Mouse (Mus musculus): ENCODE measurements at regions not wholly inside any gene's neighbourhood (a gene's known extent, or its start where the extent isn't known, plus 50 kb on each side); places are given as distances from the start of the nearest gene placed in this dataset.
A peak's percentile ranks its signal among the peaks of the same experiment; 100 is the strongest.

DNA sequence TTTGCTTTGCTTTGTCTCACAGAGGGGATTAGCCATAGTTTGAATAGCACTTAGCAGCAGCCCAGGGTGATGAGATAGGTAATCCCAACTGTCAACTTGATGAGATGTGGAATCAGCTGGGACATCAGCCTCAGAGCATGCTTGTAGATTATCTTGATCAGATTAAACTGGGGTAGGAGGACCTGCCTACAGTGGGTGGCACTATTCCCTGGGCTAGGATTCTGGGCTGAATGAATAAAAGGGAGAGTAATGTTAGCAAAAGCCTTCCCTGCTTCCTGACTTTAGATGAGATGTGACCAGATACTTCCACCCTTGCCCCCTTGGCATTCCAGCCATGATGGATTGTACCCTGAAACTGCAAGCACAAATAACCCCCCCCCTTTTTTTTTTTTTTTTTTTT is 198.0 kb upstream of the Klf3 start:
- no peak for DNase-seq (ENCODE audit: low spot score in 2 of 2)

DNA sequence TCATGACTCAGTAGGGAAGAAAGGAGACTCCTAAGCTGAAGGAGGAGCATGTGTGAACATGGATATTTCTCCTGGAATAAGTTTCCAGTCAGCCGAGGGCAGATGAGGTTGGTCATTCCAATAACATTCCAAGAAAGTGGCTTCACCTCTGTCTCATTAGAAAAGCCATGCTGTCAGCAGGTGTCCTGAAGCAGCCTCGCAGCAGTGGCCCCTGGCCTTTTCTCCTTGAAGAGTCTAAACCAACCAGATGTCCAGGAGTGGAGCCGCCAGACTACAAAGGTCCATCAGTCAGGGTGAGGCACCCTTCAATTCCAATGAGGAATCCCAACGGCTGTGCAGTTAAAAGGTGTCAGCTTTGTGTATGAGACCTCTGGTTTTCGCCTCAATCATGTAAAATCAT is 197.2 kb upstream of the Klf3 start:
- no peak for DNase-seq (ENCODE audit: low spot score in 2 of 2)

DNA sequence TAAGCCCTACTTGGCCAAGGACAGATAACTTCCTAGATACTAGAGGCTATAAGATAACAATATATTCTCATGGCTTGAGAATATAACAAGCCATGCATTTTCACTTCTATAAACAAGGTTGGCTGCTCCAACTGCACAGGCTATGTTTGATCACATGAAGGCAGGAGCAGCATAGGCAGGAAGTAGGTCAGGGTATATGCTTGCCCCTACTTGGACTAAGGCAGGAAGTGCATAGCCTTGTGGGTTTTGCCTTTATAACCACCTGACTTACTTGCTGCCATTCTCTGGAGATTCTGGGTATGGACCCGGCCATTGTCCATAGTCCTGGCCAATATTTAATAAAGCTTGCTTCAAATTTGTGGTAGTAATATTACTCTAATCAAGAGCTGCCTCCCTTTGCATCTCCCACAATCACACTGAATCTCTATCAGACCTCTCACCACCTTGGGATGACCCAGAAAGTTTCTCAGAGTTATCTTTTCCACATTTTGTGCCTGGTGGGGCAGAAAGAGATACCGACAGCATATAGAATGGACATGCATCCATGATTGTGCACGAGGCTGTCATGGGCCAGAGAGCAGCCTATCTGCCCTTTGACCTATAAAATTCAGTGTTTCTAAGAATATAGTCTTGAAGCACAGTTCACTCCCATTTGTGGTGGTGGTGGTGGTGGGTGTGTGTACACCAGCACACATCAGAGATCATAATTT is 193.7 kb upstream of the Klf3 start:
- no peak for DNase-seq (ENCODE audit: low spot score in 2 of 2)

DNA sequence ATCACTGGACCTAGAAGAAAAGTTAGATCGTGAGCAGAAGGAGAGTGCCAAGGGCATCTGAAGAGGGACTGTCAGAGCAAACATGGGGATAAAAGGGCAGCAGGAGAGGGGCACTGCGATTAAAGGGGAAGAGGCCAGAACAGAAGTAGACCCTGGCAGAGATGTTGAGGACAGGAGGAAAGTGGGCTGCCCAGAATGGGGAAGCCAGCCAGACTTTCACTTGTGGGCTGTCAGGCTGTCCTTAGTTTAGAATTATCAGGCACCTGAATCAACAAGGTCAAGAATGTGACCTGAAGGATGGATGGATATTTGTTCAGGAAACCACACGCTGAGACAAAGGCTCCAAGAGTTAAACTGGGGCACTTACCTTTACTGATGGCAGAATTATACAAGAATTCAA is 193.0 kb upstream of the Klf3 start:
- no peak for DNase-seq (ENCODE audit: low spot score in 2 of 2)

DNA sequence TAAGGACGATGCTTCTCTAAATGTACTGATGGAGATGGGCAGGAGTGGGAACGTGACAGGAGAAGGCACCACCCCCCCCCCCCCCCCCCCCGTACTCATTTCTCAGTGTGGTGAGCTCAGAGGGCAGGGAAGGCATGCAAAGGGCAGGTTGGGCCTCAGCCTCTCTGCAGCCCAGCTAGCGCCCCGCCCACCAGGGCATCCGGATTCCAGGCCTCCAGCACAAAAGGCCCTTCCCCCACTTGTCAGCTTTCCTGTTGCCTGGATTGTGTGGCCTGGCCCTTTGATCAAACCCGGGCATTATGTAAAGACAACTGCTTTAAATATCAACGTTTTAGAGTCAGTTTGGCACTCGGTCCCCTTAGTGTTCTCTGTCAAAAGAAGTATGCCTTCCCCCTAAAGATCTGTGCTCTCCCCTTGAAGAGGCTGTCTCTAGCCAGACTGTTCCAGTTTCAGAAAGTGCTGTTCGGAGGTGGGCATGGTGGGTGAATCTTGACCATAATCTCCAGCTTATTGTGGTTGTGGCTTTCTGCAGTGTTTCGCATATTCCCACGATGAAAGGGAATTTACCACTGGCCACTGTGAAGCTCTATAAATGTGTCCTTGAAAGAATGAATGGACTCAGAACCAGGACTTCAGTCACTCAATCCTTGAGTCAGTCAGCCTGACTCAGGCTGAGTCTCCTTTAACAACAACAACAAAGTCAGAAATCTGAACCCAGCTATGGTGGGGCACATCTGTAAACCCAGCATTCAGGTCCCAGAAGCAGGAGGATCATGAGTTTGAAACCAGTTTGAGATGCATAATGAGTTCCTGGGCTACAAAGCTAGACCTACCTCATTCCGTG is 192.4 kb upstream of the Klf3 start:
- DNase-seq (ENCODE audit: low spot score in 2 of 2), result no peak

DNA sequence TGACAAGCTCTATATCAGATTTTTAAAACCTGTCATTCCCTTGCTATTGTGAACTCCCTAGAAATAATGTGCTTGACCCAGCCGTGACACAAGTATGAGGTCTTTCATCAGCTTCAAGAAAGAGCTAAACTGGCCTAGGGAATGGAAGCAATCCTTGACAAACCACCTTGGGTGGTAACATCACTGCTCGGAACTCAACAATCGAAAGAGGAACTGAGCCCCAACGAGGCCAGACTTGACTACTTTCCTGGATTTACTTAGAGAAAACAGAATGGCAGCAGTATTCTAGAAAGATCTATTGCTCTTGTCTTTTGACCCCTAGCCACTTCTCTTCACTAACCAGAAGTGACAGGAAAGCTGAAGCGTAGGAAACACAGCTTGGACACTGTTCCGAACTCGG is 191.2 kb upstream of the Klf3 start:
- no peak for DNase-seq (ENCODE audit: low spot score in 2 of 2)

DNA sequence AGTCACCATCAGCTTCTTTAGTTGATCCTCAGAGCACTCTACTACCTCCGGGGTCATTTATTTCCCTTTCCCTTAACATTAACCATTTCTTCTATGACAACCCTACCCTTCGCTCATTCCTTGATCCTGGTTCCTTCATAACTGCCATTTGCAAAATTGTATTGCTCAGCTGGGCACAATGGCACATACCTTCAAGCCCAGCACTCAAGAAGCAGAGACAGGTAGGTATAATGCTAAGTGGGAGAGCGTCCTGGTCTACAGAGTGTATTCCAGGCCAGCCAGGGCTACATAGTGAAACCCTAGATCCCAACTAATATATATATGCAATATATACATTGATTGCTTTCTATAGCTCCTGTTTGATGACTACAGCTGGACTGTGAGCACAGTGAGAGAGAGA is 189.5 kb upstream of the Klf3 start:
- DNase-seq (ENCODE audit: low spot score in 2 of 2), result no peak

DNA sequence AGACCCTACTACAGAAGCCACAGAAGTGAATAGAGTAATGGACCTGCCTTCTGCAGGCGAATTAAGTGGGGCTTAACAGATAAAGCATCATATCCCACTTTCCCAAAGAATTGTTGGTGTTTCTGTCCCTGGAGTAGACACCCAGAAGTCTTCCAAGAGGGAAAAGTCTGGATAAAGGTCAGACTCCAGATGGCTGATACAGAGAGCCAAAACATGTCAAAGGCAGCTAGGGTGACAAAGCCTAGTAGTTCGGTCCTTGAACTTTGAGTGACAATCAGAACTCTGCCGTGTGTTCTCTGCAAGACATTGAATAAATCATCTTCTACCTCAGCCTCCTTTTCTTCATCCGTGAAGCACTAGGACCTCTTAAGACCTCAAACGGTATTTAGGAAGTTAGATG is 185.1 kb upstream of the Klf3 start:
- no peak for DNase-seq (ENCODE audit: low spot score in 2 of 2)

DNA sequence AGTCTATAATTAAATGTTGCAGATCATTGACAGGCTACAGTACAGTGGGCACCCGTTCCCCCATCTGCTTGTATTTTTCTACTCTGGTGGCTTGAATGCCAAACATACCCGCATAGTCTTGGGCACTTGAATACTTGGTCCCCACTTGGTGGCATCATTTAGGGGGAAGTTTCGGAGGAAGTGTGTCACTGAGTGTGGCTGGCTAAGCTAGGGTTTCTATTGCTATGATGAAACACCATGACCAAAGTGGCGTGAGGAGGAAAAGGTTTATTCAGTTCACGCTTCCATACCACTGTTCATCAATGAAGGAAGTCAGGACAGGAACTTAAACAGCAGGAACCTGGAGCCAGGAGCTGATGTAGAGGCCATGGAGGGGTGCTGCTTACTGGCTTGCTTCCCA is 183.4 kb upstream of the Klf3 start:
- peak in 1 of 2 experiments; percentile 23 for DNase-seq (ENCODE audit: low spot score in 2 of 2)

DNA sequence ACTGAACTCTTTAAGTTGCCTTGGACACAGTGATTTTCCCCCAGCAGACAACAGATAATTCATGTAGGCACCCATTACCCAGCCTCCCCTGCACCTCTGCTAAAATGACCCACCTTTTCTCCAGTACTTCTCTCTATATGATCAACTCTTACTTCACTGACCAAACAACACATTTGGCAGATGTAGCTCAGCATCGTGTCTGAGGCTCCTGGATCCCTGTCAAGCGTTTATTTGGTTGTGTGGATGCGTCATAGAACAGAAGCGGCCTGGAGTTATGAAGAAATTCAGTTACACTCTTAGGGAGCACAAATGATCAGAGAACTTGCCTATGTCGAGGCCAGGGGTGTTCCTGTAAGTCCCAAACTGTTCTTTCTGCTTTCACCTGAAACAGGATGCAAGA is 182.5 kb upstream of the Klf3 start:
- DNase-seq (ENCODE audit: low spot score in 2 of 2), result no peak

DNA sequence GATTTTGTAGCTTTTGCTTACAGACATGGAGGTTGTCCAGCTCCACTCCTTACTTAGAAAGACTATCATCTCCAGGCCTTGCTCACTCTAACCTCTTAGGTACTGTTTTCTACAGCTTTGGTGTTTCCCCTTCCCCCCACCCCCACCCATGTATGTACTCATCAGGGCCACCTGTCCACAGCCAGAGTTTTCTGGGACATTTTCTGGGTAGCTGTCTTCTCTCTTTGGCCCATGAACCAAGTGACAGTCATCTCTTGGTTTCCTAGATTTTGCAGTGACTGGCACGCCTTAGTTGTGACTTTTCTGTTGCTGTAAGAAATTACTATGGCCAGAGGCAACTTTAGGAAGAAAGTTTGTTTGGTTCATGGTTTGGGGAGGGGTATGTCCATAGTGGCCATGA is 181.8 kb upstream of the Klf3 start:
- DNase-seq (ENCODE audit: low spot score in 2 of 2), result no peak

DNA sequence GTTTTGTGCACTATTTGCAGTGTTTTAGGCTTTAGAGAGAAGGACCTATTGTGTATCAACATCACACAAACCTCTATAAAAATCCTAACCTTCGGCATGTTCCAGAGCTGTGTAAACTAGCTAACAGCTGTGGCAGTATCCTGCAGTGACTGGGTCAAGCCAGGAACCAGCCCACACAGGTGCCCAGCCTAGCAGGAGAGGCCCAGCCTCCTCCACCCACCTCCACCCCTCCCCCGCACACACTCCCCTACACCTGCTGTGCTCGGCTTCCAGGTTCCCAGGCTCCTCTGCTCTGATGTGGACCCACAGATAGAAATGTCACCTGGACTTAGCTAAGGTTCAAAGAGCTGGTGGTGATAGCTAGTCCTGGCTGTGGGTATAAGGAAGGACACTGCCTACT is 179.5 kb upstream of the Klf3 start:
- DNase-seq (ENCODE audit: low spot score in 2 of 2), result no peak

DNA sequence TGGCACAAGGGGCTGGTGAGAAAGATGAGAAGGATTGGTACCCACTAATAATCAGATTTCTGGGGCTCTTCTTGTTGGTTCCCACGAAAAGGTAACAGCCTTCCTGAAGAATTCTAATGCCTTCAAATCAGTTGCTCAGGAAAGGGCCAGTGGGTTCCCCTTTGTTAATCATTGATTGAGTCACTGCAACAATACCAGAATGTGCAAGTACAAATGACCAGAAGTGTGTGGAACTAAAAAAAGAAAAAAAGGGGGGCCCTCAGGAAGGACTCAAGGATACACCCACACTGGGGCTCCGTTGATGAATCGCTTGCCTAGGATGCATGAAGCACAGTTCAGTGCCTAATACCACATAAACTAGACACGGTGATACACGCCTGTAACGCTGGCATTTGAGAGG is 179.0 kb upstream of the Klf3 start:
- DNase-seq (ENCODE audit: low spot score in 2 of 2), result no peak

DNA sequence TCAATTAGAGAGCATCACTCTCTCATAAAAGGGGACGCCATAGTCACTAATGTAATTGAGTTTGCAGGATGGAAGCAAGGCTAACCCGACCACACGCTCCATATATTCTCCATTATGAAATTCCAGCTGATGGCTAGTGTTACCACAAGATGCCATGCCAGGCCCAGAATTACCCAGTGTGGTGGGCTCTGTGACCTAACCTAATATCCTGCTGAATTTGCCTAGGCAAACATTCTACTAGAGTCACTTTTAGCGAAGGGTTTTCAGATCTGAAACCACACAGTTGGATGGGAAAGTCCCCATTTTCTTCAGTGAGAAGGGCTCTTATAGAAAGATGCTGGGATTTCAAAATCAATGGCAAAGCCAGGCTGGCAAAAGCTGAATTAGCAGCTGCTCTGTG is 177.8 kb upstream of the Klf3 start:
- DNase-seq (ENCODE audit: low spot score in 2 of 2), result no peak

DNA sequence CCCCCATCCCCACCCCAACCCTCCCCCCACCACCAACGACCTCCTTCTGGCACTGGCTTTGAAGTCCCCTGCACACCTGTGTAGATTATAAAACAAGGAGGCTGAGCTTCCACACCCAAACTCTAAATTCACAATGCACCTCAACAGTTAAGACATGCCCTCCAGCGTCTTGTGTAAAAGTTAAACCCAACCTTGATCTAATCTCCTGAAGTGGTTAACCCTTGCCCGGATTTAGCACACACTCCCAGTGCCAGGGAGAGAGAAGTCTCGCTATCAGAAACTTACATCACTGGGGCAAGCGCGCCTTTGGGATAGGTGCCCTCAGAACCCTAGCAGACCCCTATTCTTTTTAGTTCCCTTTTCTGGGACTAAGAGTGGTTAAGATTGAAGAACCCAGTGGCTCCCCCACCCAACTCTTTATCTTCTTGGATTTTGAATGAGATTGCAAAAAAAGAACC is 177.3 kb upstream of the Klf3 start:
- DNase-seq (ENCODE audit: low spot score in 2 of 2), result no peak

DNA sequence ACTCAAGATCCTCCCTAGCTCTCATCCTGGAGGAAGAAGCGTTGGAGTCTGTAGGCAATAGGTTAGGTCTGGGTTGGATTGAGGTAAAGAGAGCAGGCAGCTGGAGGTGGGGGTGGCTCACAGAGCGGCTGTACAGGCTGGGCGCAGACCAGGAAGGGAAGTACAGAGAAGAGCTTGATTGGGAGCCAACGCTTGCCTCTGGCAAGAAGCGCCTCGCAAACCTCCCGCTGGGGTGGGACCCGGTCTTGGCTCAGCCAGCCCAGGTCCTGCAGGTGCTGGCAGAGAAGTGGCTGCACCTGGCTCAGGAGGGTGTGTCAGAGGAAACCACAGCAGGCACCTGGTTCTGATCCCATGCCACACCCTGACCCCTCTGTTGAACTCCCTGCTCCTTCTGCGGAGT is 176.8 kb upstream of the Klf3 start:
- no peak for DNase-seq (ENCODE audit: low spot score in 2 of 2)

DNA sequence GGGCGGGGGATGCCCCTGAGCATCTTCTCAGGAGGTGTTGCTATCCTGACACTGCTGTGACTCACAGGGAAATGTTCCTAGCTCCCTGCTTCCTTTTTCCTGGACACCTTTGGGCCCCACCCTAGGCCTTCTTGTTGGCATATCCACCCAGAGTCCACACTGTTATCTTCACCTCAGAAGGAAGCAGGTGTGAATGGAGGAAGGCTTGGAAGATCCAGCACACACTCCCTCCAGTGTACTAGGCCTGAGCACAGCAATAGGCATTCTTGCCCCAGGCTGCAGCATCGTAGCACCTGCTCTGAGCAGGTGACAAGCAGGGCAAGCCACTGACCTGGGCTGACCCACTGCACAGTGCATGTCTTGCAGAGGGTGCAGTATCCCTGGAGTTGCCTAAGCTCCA is 172.6 kb upstream of the Klf3 start:
- DNase-seq (ENCODE audit: low spot score in 2 of 2), result no peak

DNA sequence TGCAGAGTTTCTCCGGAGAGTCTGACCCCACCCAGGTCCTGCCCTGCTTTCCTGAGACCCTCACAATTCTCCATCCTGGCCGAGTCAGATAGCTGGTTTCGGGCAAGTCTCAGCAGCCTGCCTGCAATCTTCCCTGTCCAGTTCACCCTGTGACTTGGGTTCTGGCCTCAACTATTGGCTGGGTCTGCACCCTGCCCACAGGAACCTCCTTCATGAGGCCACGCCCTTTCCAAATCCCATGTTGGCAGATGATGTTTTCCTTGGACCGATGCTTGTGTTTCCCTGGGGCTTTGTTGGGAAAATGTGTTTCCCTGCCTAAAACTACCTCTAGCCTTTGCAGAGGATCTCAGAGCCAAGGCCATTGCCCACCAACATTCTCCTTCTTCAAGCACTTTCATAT is 171.0 kb upstream of the Klf3 start:
- DNase-seq (ENCODE audit: low spot score in 2 of 2), result no peak

DNA sequence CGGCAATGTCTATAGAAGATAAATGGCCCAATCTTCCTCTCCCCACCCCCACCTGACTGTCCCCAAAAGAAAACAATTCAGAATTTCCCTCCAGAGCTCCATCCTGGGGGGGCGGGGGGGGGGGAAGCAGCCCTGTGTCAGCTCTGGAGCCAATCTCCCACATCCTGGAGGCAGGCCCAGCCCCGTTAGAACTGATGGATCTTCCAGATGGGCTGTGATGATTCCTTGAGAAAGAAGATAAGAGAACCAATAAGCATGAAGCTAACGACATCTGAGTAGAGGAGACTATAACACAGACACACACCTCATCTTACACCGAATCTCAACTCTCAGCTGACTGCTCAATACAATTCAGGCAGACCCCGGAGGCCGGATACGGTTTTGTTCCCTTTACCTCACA is 169.2 kb upstream of the Klf3 start:
- no peak for DNase-seq (ENCODE audit: low spot score in 2 of 2)

DNA sequence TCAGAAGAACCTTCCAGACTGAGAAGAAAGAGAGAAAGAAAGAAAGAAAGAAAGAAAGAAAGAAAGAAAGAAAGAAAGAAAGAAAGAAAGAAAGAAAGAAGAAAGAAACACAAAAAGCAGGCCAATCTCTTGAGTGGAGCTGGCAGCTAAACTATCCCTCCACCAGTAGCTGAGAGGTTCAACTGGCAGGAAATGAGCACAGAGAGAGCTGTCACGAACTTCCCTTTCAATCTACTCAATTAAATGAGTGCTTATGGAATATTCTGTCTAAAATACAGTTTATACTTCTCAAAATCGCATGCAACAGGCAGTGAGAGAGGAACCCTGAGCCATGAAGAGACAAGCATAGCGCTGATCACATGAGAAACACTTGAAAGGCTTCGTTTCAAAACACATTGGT is 168.5 kb upstream of the Klf3 start:
- DNase-seq (ENCODE audit: low spot score in 2 of 2), result no peak

DNA sequence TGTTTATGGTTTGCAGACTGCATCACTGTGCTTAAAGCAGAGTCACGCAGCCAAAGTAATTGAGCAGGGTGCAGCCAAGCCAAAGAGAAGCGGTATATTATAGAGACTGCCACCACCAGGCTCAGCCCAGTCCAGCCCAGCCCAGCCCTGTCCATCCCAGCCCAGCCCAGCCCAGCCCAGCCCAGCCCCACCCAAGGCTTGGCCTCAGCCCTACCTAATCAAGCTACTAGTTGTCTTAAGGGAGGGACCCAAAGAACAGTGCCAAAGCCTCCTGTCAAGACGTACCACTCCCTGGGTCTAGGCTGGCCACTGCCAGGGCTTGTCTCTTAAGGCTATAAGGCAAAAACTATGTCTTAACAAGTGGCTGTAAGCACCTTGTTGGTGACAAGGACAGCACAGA is 166.9 kb upstream of the Klf3 start:
- no peak for DNase-seq (ENCODE audit: low spot score in 2 of 2)

DNA sequence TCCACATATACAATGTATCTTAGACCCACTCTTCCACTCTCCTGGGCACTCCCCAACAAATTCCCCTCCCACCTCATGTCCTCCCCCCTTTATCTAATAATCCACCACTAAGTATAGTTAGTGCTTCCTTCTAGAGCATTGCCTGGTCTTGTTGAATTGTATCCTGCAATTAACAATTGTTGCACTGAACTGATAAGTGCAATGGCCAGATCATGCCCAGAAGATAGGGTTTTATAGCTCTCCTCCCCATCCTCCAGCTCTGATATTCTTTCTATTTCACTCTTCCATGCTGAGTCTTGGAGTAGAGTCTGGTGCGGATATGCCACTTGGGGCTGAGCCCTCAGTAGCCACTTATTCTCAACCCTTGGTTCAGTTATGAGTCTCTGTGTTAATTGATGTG is 159.6 kb upstream of the Klf3 start:
- DNase-seq (ENCODE audit: low spot score in 2 of 2), result no peak
